Mouse (Mus musculus) liver, embryonic 14.5 days (tissue): Measurements from ENCODE around the gene Bora.

Source experiments
- CTCF ChIP-seq: IDR thresholded peaks from 2 replicates; pipeline ENCODE4 v1.5.1; 2016; ENCODE audit warnings: antibody characterized with exemption, low read depth, control low read depth
- EP300 ChIP-seq: IDR thresholded peaks from 2 replicates; pipeline ENCODE4 v1.6.1; 2016; ENCODE audit warnings: antibody characterized with exemption, low read depth

- no peak for TF ChIP-seq CTCF
- no peak for TF ChIP-seq EP300
Observed at GRCm38 (mm10) chr14:99041416-99041815, 4.6 kb upstream of the Bora start.
